Mouse (Mus musculus) embryo, embryonic 11 days (tissue): ENCODE results near the gene Pold3.
A peak's percentile ranks its signal among the peaks of the same experiment; 100 is the strongest.

ENCODE experiments used
- DNase-seq: peaks from one replicate; pipeline ENCODE4 v3.0.0-alpha.2; 2015

Pold3 gene

DNA sequence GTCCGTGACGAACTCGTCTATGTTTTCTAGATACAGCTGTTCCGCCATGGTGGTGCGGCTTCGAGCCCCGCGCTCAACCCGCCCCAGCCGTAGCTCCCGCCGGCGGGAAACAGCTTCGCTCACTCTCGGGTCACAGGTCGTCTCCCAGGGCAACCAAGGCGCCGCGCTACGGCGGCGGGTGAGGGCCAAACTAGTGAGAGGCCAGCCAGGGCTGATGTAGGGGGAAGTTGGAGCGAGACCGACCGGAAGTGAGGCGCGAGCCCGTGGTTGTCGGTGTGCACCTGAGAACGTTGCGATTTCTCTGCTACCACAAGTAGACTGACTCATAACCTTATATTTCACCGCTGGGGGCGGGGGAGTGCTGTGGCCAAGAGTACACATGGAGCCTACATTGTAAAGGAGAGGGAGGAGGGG is at the start of gene Pold3:
Pold3 (minus strand) TSS at position 190 of the 414 bp plus-strand sequence.
- peak; percentile 99 for DNase-seq

- no peak for DNase-seq
Observed at GRCm38 (mm10) chr7:100170756-100171155, 49.4 kb upstream of the Pold3 start.

DNA sequence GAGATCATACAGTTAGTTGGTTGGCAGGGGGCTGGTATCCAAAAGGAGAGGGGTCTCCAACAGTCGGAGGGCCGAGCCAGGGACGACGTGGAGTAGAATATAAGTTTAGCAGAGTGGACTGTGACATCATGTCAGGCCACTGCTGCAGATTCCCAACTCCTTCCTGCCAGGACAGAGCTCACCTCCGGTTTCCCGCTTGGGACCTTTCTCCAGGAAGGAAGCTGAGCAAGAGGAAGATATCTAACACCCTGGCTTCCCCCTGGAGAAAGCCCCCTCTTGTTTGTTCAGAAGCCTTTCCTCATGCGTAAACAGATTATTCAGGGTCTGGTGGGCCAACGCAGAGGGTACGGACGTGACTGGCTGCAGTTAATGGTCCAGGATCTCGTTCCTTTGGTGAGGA is 47.3 kb upstream of the Pold3 start:
- no peak for DNase-seq

DNA sequence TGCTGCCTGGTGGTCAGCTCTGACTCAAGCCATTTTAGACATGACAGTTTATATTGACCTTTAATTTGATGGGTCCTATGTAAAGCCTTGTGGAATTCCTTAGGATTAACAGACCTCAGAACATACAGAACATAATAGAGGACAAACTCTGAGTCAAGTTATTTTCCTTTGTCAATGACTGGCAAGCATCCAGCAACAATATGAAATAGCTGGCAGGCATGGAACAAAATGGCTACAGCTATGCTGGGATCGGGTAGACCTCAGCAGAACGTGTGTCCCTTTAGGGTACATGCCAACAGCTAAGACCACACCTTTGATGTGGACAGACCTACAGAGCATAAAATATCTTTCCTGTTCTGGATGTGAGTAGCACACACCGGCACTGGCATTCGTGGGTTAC is 42.1 kb upstream of the Pold3 start:
- DNase-seq: no peak

DNA sequence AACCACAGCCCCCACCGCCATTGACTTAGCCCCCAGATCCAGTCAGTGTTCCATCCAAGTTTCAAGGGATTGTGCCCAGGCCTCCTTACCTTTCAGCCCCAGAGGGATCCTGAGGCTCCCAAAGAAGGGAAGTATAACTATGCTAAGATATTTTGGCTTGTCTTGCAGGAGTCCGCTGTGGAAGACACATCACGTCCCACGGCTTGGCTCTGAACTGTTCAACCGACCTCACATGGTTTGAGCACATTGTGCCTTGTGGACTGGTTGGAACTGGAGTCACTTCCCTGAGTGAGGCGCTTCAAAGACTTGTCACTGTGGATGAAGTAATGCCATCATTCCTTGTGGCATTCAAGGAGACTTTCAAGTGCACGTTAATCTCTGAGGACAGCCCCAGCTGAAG is 38.6 kb upstream of the Pold3 start:
- DNase-seq: peak; percentile 21

GRCm38 (mm10) chr7:100159105-100159841 is 37.9 kb upstream of the Pold3 start, which contains the start of gene Lipt2:
Gene Lipt2, plus strand, starts transcription at chr7:100159277.
- peak; percentile 96 for DNase-seq

DNA sequence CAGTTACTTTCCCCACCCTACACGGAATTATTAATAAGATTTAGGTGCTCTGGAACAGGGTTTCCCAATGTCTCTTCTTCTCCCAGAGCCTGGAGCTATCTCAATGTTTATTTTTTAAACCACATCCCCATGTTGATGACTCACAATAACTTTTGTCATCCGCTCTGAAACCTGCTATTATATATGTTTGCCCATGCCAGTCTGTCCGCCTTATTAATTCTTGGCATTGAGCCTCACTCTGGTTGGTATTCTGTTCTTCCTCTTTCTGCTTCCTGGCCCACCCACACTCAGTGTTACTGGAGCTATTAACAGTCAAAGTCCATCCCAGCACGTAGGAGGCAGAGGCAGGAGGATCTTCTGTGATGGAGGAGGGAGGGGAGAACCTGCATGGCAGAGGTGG is 36.3 kb upstream of the Pold3 start:
- DNase-seq: no peak

- DNase-seq: no peak
Observed at GRCm38 (mm10) chr7:100150626-100151025, 29.3 kb upstream of the Pold3 start.

DNA sequence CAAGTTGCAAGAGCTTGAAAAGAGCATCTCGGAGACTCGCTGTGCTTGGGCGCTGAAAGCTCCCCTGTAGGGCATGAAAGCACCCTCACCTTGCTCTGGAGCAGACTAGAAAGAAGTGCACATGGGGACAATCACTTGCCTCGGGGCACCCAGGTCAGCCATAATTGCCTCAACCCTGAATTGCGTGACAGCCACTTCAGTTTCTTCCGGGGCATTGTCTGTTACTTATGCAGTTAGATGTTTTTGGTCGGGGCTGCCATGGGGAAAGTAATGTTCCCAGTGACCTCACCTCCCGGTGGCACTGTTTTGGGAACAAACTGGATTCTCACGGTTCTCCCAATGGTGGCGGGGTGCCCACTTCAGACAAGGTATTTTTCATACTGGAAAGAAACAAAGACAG is 28.7 kb upstream of the Pold3 start:
- DNase-seq: no peak

DNA sequence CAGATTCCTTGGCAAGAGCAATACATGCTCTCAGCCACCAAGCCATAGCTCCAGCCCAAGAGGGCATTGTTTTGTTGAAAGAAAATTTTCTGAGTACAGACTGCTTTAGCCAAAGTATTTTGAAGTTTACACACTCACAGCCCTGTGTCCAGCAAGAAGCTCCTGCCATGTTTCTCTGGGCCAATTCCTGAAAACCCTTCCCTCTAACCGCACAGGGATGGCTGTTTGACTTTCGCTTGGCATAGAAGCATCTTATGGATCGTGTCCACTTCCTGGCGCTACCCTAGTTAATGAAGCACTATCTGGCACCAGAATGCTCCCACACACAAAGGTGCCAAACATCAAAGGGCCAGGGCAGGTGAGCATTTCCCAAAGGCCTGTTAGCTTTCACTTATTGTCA is 27.2 kb upstream of the Pold3 start:
- no peak for DNase-seq

DNA sequence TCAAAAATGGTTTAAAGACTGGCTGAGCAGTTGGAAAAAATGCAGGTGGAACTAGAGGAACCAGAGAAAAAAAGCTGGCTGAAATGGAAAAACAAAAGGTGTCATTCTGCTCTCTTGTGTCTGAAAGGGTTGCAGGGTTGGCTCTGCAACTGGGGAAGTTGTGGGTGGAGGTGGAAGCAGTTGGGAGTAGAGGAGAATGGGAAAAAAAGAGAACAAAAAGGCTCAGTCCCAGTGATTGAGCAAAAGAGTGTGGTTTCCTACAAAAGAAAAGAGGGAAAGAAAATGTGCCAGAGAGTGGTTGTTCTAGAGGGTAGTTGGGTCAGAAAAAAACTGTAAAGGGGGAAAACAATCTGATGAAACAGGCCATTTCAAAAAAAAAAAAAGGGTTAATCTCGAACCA is 19.2 kb upstream of the Pold3 start:
- no peak for DNase-seq

GRCm38 (mm10) chr7:100138075-100138474 is 16.7 kb upstream of the Pold3 start:
- DNase-seq: no peak

- no peak for DNase-seq
Observed at GRCm38 (mm10) chr7:100137038-100137437, 15.7 kb upstream of the Pold3 start.

GRCm38 (mm10) chr7:100132379-100132778 is 11.0 kb upstream of the Pold3 start:
- DNase-seq: no peak

- DNase-seq: no peak
Observed at GRCm38 (mm10) chr7:100130592-100130991, 9.2 kb upstream of the Pold3 start.

DNA sequence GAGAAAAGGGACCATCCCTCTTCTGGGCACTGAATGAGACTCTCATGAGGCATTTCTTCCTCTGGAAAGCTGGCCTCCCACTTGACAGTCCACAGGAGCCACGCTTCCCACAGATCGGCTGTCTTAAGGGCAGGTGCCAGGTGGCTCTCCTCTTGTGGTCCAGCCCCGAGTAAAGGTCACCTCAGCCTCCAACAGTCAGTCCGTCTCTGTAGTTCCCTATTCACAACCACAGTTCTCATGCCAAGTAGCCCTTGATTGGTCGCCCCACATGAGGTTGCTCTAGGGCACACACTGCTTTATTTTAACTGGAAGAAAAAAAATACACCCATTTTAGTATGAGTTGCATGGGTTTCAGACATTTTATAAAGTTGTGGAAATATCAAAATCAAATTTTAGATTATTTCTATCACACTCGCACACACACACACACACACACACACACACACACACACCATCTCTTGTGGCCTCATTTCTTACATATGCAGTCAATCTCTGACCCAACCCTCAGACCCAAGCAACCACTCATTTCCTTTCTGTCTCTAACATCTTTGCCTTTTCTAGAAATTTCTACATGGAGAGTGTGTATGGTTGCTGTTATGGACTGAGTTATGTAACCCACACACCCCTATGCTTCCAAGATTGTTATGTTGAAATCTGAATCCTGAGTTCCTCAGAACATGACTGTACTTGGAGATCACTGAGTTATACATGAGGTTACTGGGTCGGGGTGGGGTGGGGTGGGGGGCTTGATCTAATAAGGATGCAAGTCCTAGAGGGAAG is 7.1 kb upstream of the Pold3 start:
- no peak for DNase-seq

DNA sequence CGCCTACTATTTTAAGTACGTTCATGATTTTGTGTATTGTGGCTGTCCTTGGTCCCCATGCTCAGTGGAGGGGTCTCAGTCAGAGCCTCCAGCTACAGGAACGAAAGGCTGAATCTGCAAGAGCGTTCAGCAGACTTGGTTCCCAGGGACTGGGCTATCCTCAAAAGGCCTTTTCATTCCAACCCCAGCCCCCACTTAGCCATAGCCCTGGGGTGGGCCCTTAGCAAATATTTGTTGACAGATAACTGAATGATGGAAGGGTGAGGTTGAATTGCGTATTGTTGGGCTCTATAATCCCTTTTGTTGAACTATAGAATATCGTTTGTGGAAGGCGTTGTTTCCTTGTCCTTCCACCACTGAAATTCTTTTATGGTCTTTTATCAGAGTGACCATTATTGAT is 5.1 kb upstream of the Pold3 start:
- no peak for DNase-seq

- no peak for DNase-seq
Observed at GRCm38 (mm10) chr7:100125166-100125565, 3.8 kb upstream of the Pold3 start.

GRCm38 (mm10) chr7:100124211-100124610 is 2.8 kb upstream of the Pold3 start:
- DNase-seq: peak; percentile 25

- DNase-seq: peak; percentile 54
Observed at GRCm38 (mm10) chr7:100123486-100123885, 2.1 kb upstream of the Pold3 start.

DNA sequence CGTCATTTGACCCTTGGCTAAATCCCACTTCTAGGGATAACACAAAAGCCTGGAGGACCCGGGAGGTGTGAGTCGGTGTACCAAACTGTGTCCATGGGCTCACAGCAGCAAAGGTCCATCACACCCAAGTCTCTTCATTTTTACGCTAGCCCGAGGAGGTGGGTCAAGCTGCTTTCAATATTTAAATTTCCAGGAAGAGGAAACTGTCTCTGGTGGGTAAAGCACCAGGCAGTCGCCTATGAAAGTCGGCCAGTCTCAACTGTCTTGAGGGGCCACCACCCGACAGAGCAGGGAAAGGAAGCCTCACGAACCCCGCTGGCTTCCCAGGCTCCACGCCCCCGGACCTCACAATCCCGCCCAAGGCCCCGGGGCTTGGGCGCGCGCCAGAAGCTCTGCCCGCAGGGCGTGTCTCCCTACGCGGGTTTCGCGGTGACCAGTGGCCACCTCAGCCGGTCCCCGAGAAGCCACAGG is 539 bp downstream of the Pold3 start:
- DNase-seq: peak; percentile 74

DNA sequence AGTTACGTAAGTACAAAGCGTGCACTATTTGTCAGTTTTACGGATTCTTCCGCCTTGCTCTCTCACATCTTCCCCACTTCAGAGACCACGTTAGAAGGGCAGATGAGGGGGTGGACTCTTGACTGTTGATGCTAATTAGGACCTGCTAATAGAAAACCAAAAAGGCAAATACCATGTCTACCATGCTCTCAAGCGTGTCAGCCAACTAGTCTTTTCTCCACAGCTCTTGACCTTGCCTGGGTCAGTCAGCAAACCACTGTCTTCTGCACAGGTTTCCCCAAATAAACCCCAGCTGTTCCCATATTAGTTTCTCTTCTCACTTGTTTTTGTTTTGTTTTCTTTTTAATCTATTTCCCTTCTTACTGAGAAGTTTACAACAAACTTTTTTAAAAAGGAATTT is 7.1 kb downstream of the Pold3 start:
- no peak for DNase-seq

GRCm38 (mm10) chr7:100113821-100114220 is 7.5 kb downstream of the Pold3 start:
- no peak for DNase-seq

DNA sequence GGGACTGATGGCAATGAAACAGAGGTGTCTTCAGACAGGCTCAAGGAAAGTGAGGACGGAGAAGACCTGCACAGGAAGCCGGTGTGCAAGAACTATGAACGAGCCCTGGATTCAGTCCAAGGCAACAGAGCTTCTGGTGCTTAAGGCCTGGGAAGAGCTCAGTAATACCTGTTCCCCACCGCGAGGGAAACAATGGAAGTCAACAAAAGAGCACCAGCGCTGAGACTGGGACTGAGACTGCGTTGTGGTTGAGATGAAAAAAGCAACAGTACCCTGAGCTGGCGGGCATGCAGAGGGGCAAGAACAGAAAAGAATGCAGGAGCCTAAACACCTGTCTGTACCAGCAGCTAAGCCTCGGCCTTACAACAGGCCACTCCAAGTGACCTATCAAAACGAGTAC is 9.9 kb downstream of the Pold3 start:
- no peak for DNase-seq
